Mouse (Mus musculus) liver, embryonic 16.5 days (tissue): ENCODE data around the gene Actr1b. TPM values are rescaled to one million over a fixed set of nuclear protein-coding genes. Genes with fewer than 3 reads are reported as not detected.

Source experiments
- microRNA-seq: library from miRNA; unstranded; fragments of <30 nt; microRNA quantifications from one replicate; pipeline ENCODE4, GENCODE M21; 2016
- polyA plus RNA-seq: library from polyadenylated mRNA; unstranded; fragments of >200 nt; fragmentation: Nextera tagmentation; extraction: Ambion mirVana; gene quantifications from 2 replicates; pipeline ENCODE4 v1.2.1, GENCODE M21; 2015

Actr1b gene
- polyA plus RNA-seq, 1 experiment from 2014 or later, result 25.4 TPM

Small RNAs within 50 kb of the gene (microRNA-seq; reads per million reads assigned to microRNA genes)
- not detected for gene Gm24133

Other genes starting within 250 kb of the Actr1b start
- gene Cnnm4, start 242.8 kb downstream of the Actr1b start, polyA plus RNA-seq, result 2.5 and 2.7 TPM in 2 replicates
- 0.91 and 1.1 TPM in 2 replicates for gene Cnnm3, start 202.6 kb downstream of the Actr1b start, polyA plus RNA-seq
- 3.2 and 4.3 TPM in 2 replicates for gene Ankrd23, start 177.5 kb downstream of the Actr1b start, polyA plus RNA-seq
- gene Gm42417, start 175.0 kb downstream of the Actr1b start, polyA plus RNA-seq, result not detected in 2 replicates
- 5.4 and 6.7 TPM in 2 replicates for gene Ankrd39, start 167.0 kb downstream of the Actr1b start, polyA plus RNA-seq
- 1.5 and 2.0 TPM in 2 replicates for gene Sema4c, start 156.1 kb downstream of the Actr1b start, polyA plus RNA-seq
- gene Fam178b, start 31.2 kb downstream of the Actr1b start, polyA plus RNA-seq, result 0.14 and 0.37 TPM in 2 replicates
- 371 and 385 TPM in 2 replicates for gene Cox5b, start 23.0 kb downstream of the Actr1b start, polyA plus RNA-seq
- gene 4933424G06Rik, start 4.3 kb downstream of the Actr1b start, polyA plus RNA-seq, result not detected in 2 replicates
- 0.19 TPM in 2 replicates for gene Zap70, start 47.4 kb upstream of the Actr1b start, polyA plus RNA-seq
- 7.7 and 8.8 TPM in 2 replicates for gene Tmem131, start 229.2 kb upstream of the Actr1b start, polyA plus RNA-seq